Mouse (Mus musculus) kidney, adult 2 months (tissue): ENCODE data around the gene Zfp651. TPM values are rescaled to one million over a fixed set of nuclear protein-coding genes. Genes with fewer than 3 reads are reported as not detected.

Experiments
- DNase-seq: peaks from one replicate; pipeline ENCODE4 v3.0.0; 2021
- H3K27ac ChIP-seq: fragments of 200-500 bp; 2 replicates; pipeline ENCODE4 v1.5.1; 2012; ENCODE audit warnings: low read depth, low read length, control low read depth, inconsistent platforms; ENCODE audit not compliant: insufficient read depth
- H3K27me3 ChIP-seq: fragments of 200-500 bp; replicated peaks from 2 replicates; pipeline ENCODE4 v1.6.1; 2012; ENCODE audit warnings: mild to moderate bottlenecking, moderate library complexity, low read length, inconsistent platforms; ENCODE audit not compliant: control insufficient read depth, insufficient read depth
- H3K36me3 ChIP-seq: fragments of 200-500 bp; 2 replicates; pipeline ENCODE4 v1.6.1; 2012; ENCODE audit warnings: mild to moderate bottlenecking, moderate library complexity, low read length, inconsistent platforms; ENCODE audit not compliant: control insufficient read depth, insufficient read depth
- H3K4me1 ChIP-seq: fragments of 200-500 bp; 2 replicates; pipeline ENCODE4 v1.6.1; 2011; ENCODE audit warnings: low read length; ENCODE audit not compliant: control insufficient read depth, insufficient read depth
- H3K4me3 ChIP-seq: fragments of 200-500 bp; 2 replicates; pipeline ENCODE4 v1.5.1; 2011; ENCODE audit warnings: mild to moderate bottlenecking, low read depth, low read length, control low read depth; ENCODE audit not compliant: insufficient read depth
- CTCF ChIP-seq: fragments of 200-500 bp; conservative IDR thresholded peaks from 2 replicates; pipeline ENCODE4 v1.5.1; 2011; ENCODE audit warnings: low read depth, mild to moderate bottlenecking, control low read depth, low read length, moderate library complexity, mixed read lengths; ENCODE audit not compliant: insufficient read depth, insufficient read length
- POLR2A ChIP-seq: fragments of 200-500 bp; IDR thresholded peaks from one replicate; pipeline ENCODE4 v1.6.1; 2011; ENCODE audit warnings: low read depth, low read length, control low read depth
- WGBS: fragments of 180-500 bp; shearing (Covaris S2); methylation state at CpG from one replicate; pipeline ENCODE4 v1.1.7; 2018; 5-methylcytosine and 5-hydroxymethylcytosine counted together
- polyA plus RNA-seq: library from polyadenylated mRNA; depleted of rRNA; stranded (reverse); fragments of >200 nt; gene quantifications from 2 replicates; pipeline ENCODE4 v1.2.3, GENCODE M21; 2012; rRNA removed

Zfp651 gene
- polyA plus RNA-seq = 25.4 and 29.5 TPM in 2 replicates

DNA sequence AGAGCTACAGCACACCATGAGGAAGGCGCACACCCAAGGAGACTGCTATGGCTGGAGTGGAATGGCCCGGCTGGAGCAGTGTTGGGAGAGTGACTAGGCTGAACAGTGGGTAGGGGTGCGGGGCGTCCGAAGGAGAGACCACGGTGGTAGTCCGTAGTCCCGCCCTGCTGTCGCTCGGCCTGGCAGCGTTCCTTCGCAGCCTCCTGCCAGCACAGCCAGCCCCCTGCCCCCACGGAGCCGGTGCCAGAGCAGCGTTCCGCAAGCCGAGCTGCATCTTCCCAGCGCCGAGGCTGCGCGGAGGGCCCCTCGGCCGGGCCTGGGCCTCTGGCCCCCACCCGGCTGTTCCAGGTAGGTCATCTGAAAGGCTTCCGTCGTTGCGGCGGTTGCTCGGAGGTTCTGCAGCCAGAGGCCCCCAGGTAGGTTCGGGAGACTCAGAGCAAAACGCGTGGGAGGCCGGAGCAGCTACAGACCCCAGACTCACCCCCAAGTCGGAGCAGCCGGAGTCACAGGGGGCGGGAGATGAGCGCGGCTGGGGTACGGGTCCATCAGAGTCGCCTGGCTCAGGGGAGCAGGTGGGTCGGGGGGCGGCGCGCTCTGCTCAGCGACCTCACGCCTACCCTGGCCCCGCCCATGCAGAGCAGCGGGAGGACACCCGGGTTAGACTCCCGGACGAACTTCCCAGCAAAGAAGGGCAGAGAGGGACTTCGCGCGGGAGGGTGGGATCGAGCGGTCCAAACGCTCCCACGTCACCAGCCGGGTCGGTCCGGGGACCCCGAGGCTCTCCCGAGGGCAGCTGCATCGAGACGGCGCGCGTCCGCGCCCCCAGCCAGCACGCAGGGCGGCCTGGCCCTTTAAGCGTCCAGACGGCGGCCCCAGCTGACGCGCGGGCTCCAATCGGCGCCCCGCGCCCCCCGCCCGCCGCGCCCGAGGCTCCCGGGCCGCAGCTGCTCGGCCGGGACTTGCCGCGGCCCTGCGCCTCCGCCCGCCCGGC lies at the start of gene Zfp651:
TSS of gene Zfp651 (plus strand) at position 240 of the 991 bp plus-strand sequence.
- Histone ChIP-seq H3K4me3 (peak within 1 kb of the TSS; percentile 87), H3K36me3 (peaks cover 1% of the 10 kb centered on the region; the same call in 1 of the 2 replicates), H3K4me1 (peaks cover 7% of the 10 kb centered on the region), H3K27ac (0 out of 2 replicates have a peak within 1 kb of the TSS, but pooled peaks have one; percentile 27), H3K27me3 (no peaks in the 10 kb centered on the region)
- WGBS = 1% methylated on average over 90 of the region's 97 CpGs
- peak; percentile 46 for DNase-seq
- TF ChIP-seq POLR2A (no peak), CTCF (no peak)

DNA sequence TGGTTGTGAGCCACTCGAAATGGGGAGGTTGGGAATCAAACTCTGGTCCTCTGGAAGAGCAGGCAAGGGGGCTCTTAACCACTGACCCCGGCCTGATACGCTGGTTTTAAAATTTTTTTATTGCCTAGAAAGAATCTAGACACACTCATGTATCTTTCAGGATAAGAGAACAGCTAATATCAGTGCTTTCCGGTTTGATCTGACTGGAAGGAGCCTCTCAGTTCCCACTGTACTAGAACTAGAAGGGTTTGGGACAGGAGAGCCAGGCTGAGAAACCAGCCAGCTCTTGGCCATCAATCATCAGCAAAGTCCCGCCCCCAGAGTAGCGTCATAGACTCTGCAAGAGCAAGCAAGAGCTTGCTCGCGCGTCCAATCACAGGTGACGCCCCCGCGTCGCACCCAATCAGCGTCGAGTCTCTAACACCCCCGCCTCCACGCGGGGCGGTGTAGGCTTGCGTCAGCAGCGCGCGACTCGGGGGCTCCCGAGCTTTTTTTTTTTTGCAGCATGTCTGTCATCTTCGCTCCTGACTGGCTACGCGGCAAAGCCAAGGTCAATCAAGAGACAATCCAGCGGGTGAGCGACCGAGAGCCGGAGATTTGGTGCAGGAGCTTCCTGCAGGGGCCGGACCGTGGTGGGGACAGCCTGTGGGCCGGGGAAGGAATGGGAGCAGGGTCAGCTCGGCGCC lies 49.1 kb upstream of the Zfp651 start, which contains the start of gene Ss18l2:
TSS of gene Ss18l2 (plus strand) at position 432 of the 686 bp plus-strand sequence.
- Histone ChIP-seq H3K36me3 (peaks cover 2% of the 10 kb centered on the region), H3K27ac (peak within 1 kb of the TSS; percentile 85), H3K27me3 (no peaks in the 10 kb centered on the region), H3K4me1 (peaks cover 15% of the 10 kb centered on the region; the same call in 1 of the 2 replicates), H3K4me3 (peak within 1 kb of the TSS; percentile 93)
- 5% methylated on average over 37 of the region's 37 CpGs for WGBS
- TF ChIP-seq POLR2A (no peak), CTCF (no peak)
- DNase-seq = peak; percentile 99

DNA sequence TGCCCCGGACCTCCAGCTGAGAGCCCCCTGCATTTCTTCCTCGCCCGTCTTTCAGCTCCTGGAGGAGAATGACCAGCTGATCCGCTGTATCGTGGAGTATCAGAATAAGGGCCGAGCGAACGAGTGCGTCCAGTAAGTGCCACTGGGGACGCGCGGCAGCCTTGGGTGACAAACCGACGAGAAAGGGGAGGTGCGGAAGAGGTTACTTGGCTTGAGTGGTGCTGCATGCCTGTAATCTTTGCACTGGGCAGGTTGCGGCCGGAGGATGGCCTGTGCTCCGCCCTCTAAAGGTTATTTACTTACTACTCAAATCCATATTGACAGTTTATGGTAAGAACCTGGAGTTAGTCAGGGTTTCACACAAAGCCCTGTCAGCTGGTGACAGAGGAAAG lies 48.5 kb upstream of the Zfp651 start:
- no peak for TF ChIP-seq POLR2A
- no peak for TF ChIP-seq CTCF
- H3K27me3 ChIP-seq = no peaks in the 10 kb centered on the region
- peaks cover 2% of the 10 kb centered on the region for H3K36me3 ChIP-seq
- H3K27ac ChIP-seq = peak overlapping the region; percentile 85
- WGBS = under 1% methylated on average over 18 of the region's 18 CpGs
- DNase-seq = peak; percentile 69
- H3K4me3 ChIP-seq = peak overlapping the region; percentile 93
- peaks cover 12% of the 10 kb centered on the region; the same call in 1 of the 2 replicates for H3K4me1 ChIP-seq

DNA sequence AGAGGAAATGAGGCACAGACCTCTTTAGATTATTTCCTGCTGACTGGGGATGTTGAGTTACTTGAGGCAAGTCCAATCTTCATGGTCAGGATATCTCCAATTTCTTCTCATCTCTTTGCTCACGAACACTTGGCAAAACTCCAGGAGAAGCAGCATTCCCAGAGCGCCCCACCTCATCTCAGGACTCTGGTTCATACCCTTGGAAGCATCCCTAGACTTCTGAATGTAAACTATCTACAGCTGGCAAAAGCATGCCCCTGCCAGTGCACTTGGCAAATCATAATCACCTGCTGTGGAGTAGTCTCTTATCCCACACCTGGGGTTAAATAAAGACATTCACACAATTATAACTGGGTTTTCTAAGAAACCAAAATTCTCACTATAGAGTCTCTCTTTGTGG lies 42.1 kb upstream of the Zfp651 start:
- no peaks in the 10 kb centered on the region for H3K27me3 ChIP-seq
- TF ChIP-seq POLR2A (no peak), CTCF (no peak)
- peaks cover 7% of the 10 kb centered on the region; the same call in 1 of the 2 replicates for H3K4me1 ChIP-seq
- DNase-seq = no peak
- H3K4me3 ChIP-seq = no peak overlapping the region
- no peak overlapping the region for H3K27ac ChIP-seq
- H3K36me3 ChIP-seq = peaks cover 2% of the 10 kb centered on the region
- WGBS = 72% methylated on average over 2 of the region's 2 CpGs

DNA sequence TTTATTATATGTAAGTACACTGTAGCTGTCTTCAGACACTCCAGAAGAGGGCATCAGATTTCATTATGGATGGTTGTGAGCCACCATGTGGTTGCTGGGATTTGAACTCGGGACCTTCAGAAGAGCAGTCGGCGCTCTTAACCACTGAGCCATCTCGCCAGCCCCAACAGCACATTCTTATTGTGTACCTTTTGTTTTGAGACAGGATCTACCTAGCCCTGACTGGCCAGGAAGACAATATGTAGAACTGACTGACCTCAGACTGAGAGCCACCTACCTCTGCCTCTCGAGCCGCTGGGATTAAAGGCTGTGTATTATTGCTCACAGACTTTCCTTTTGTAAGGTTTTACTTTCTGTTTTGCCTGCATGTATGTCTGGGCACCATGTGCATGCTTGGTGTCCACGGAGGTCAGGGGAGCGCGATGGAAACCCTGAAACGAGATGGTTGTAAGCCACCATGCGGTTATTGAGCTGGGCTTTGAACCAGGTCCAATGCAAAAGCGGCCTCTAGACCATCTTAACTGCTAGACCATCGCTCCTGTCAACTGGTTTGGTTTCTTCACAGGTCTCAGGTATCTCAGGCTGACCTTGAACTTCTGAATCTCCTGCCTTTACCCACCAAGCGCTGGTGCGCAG lies 40.9 kb upstream of the Zfp651 start:
- no peaks in the 10 kb centered on the region for H3K27me3 ChIP-seq
- H3K4me3 ChIP-seq = peak overlapping the region; percentile 55
- H3K27ac ChIP-seq = peak overlapping the region; percentile 76
- H3K4me1 ChIP-seq = 0 out of 2 replicates have a peak, but pooled peaks cover 5% of the 10 kb centered on the region
- WGBS = 69% methylated on average over 15 of the region's 15 CpGs
- H3K36me3 ChIP-seq = no peaks in the 10 kb centered on the region
- DNase-seq = no peak
- no peak for TF ChIP-seq CTCF

DNA sequence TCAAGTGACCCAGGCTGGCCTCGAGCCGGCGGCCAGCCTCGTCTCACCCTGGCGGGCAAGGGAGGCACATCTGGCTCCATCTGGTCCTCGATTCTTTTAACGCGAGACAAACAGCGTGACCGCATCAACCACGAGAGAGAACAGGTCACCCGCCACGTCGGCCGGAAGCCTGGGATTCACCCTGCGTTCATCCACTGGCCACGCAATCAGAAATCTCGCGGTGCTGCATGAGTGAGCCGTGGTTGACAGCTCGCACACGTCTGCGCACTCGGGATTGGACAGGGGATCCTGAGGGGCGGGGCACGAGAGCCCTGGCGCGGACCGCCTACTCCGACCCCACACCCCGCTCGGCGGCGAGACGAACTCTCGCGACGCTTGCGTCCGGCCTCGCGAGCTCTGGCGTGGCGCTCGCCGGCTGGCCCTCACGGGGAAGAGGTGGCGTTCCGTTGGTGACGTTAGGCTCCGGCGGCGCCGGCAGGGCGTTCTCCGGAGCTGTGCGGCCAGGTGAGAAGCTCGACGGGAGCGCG lies 40.3 kb upstream of the Zfp651 start, which contains the start of gene Nktr:
TSS of gene Nktr (plus strand) at position 378 of the 527 bp plus-strand sequence.
- Histone ChIP-seq H3K4me1 (0 out of 2 replicates have a peak, but pooled peaks cover 5% of the 10 kb centered on the region), H3K4me3 (peak within 1 kb of the TSS; percentile 74), H3K27me3 (no peaks in the 10 kb centered on the region), H3K27ac (peak within 1 kb of the TSS; percentile 76), H3K36me3 (no peaks in the 10 kb centered on the region)
- WGBS = under 1% methylated on average over 61 of the region's 61 CpGs
- peak; percentile 99 for DNase-seq
- peak; percentile 56 for TF ChIP-seq POLR2A
- peak; percentile 21; the same call in 1 of the 2 replicates for TF ChIP-seq CTCF
